Comparison of ENCODE assay signal across 25 mouse cellular contexts in genomic region chr8:89713880-89714279, GRCm38 (mm10).
DNase-seq lines count a peak whose midpoint lies in the region; ATAC-seq and TF ChIP-seq lines count a peak whose summit lies in the region.
"Had no signal": no experiment of that assay in that cellular context is flagged by ENCODE, and none has a peak within 500 bp of the region (broad histone marks: within the 10 kb centered on the region; RNA-seq: fewer than 3 reads in every experiment).

No protein-coding gene starts in this region.

- 0 out of 2 replicates have a peak overlapping the region, but pooled peaks have one; percentile 5 for H3K27ac ChIP-seq in heart, embryonic 13.5 days (replicated peaks)
- no peak overlapping the region for H3K27ac ChIP-seq in heart, embryonic 12.5 days (ENCODE audit: poor library complexity, severe bottlenecking)
- H3K27ac ChIP-seq in heart, postnatal 0 days (ENCODE audit: low read depth): no peak overlapping the region
- no peak overlapping the region for H3K27ac ChIP-seq in midbrain, postnatal 0 days (ENCODE audit: low read depth, low read length)
- H3K27ac ChIP-seq in midbrain, embryonic 10.5 days (replicated peaks): no peak overlapping the region
- H3K27ac ChIP-seq: embryonic facial prominence, embryonic 15.5 days; forebrain, embryonic 15.5 days; hindbrain, embryonic 13.5 days; intestine, embryonic 15.5 days; kidney, embryonic 15.5 days had no signal

- no peaks in the 10 kb centered on the region for H3K9me3 ChIP-seq in heart, embryonic 13.5 days
- H3K9me3 ChIP-seq in heart, embryonic 12.5 days (replicated peaks): no peaks in the 10 kb centered on the region
- no peaks in the 10 kb centered on the region for H3K9me3 ChIP-seq in heart, postnatal 0 days (replicated peaks; ENCODE audit: control insufficient read depth, low read length)
- H3K9me3 ChIP-seq in midbrain, postnatal 0 days (ENCODE audit: low read length): no peaks in the 10 kb centered on the region
- H3K9me3 ChIP-seq in midbrain, embryonic 10.5 days (replicated peaks): no peaks in the 10 kb centered on the region
- H3K9me3 ChIP-seq: embryonic facial prominence, embryonic 15.5 days; forebrain, embryonic 15.5 days; hindbrain, embryonic 13.5 days; intestine, embryonic 15.5 days; kidney, embryonic 15.5 days had no signal

- H3K9ac ChIP-seq in heart, embryonic 13.5 days: no peak overlapping the region
- no peak overlapping the region for H3K9ac ChIP-seq in heart, embryonic 12.5 days
- no peak overlapping the region for H3K9ac ChIP-seq in heart, postnatal 0 days (replicated peaks; ENCODE audit: low read depth, low read length)
- H3K9ac ChIP-seq in midbrain, postnatal 0 days (replicated peaks; ENCODE audit: low read length, poor library complexity, severe bottlenecking): no peak overlapping the region
- H3K9ac ChIP-seq: embryonic facial prominence, embryonic 15.5 days; forebrain, embryonic 15.5 days; hindbrain, embryonic 13.5 days; intestine, embryonic 15.5 days; kidney, embryonic 15.5 days had no signal

- ATAC-seq in heart, embryonic 13.5 days (ENCODE audit: extremely low read depth, insufficient number of reproducible peaks, low FRiP score, low TSS enrichment): no peak
- no peak for ATAC-seq in heart, embryonic 12.5 days (ENCODE audit: insufficient number of reproducible peaks, low FRiP score)
- peak; percentile 79 for ATAC-seq in heart, postnatal 0 days (ENCODE audit: insufficient read depth, low read depth)
- ATAC-seq in midbrain, postnatal 0 days (ENCODE audit: low FRiP score): no peak
- ATAC-seq: CD4-positive, CD25-positive, alpha-beta regulatory T cell, adult 4 months; forebrain, embryonic 15.5 days; intestine, embryonic 15.5 days had no signal

- no peak overlapping the region for H3K4me3 ChIP-seq in heart, embryonic 13.5 days
- H3K4me3 ChIP-seq in heart, embryonic 12.5 days: no peak overlapping the region
- H3K4me3 ChIP-seq in heart, postnatal 0 days (ENCODE audit: low read depth, low read length): no peak overlapping the region
- no peak overlapping the region for H3K4me3 ChIP-seq in midbrain, postnatal 0 days (ENCODE audit: low read depth, low read length)
- no peak overlapping the region for H3K4me3 ChIP-seq in midbrain, embryonic 10.5 days
- H3K4me3 ChIP-seq: embryonic facial prominence, embryonic 15.5 days; erythroblast, embryonic 14.5 days; forebrain, embryonic 15.5 days; hindbrain, embryonic 13.5 days; intestine, embryonic 15.5 days; kidney, embryonic 15.5 days had no signal

- no peaks in the 10 kb centered on the region for H3K36me3 ChIP-seq in heart, embryonic 13.5 days
- no peaks in the 10 kb centered on the region for H3K36me3 ChIP-seq in heart, embryonic 12.5 days
- no peaks in the 10 kb centered on the region for H3K36me3 ChIP-seq in heart, postnatal 0 days (replicated peaks; ENCODE audit: control insufficient read depth, insufficient read depth, low read length)
- no peaks in the 10 kb centered on the region for H3K36me3 ChIP-seq in midbrain, postnatal 0 days (ENCODE audit: insufficient read depth, low read length)
- H3K36me3 ChIP-seq in midbrain, embryonic 10.5 days: no peaks in the 10 kb centered on the region
- H3K36me3 ChIP-seq: embryonic facial prominence, embryonic 15.5 days; forebrain, embryonic 15.5 days; G1E; hindbrain, embryonic 13.5 days; intestine, embryonic 15.5 days; kidney, embryonic 15.5 days had no signal

- peak overlapping the region; percentile 34 for H3K4me2 ChIP-seq in heart, embryonic 13.5 days
- no peak overlapping the region for H3K4me2 ChIP-seq in heart, embryonic 12.5 days
- H3K4me2 ChIP-seq in heart, postnatal 0 days (ENCODE audit: low read depth, low read length): peak overlapping the region; percentile 21; the same call in 1 of the 2 replicates
- H3K4me2 ChIP-seq in midbrain, postnatal 0 days (ENCODE audit: low read depth, low read length, poor library complexity, severe bottlenecking): no peak overlapping the region
- H3K4me2 ChIP-seq: embryonic facial prominence, embryonic 15.5 days; forebrain, embryonic 15.5 days; hindbrain, embryonic 13.5 days; intestine, embryonic 15.5 days; kidney, embryonic 15.5 days had no signal

- WGBS in heart, embryonic 13.5 days: 42% methylated on average over 6 of the region's 6 CpGs
- 45% methylated on average over 6 of the region's 6 CpGs for WGBS in heart, embryonic 12.5 days
- WGBS in heart, postnatal 0 days: 25% methylated on average over 6 of the region's 6 CpGs
- 75% methylated on average over 6 of the region's 6 CpGs for WGBS in midbrain, postnatal 0 days
- WGBS in midbrain, embryonic 10.5 days: 79% methylated on average over 6 of the region's 6 CpGs

- DNase-seq in cerebellum, postnatal 10 days: peak; percentile 9 to 17
- DNase-seq in cerebellum, adult 9-10 months: no peak
- DNase-seq in heart, postnatal 0 days (ENCODE audit: low spot score): peak; percentile 55
- no peak for DNase-seq in heart, adult 9 months (ENCODE audit: low spot score in 2 of 2)
- peak; percentile 40 for DNase-seq in midbrain, postnatal 0 days (ENCODE audit: low spot score)
- DNase-seq in midbrain, embryonic 10.5 days (ENCODE audit: low spot score): no peak
- DNase-seq: adrenal gland, adult 8-10 months; adrenal gland, postnatal 36 days; B cell, adult 2 months; cerebellum, adult 11 months; cerebellum, adult 9-11 months; embryo, embryonic 11 days; gastrocnemius, postnatal 10 days; heart, postnatal 14 days; kidney, adult 18-20 months had no signal

- H3K4me1 ChIP-seq in heart, embryonic 13.5 days: peaks cover 12% of the 10 kb centered on the region
- H3K4me1 ChIP-seq in heart, embryonic 12.5 days (replicated peaks): no peaks in the 10 kb centered on the region; the same call in 1 of the 2 replicates
- peaks cover 10% of the 10 kb centered on the region for H3K4me1 ChIP-seq in heart, postnatal 0 days (ENCODE audit: control insufficient read depth, insufficient read depth)
- peaks cover 6% of the 10 kb centered on the region for H3K4me1 ChIP-seq in midbrain, postnatal 0 days (ENCODE audit: insufficient read depth, low read length)
- H3K4me1 ChIP-seq in midbrain, embryonic 10.5 days: no peaks in the 10 kb centered on the region
- H3K4me1 ChIP-seq: embryonic facial prominence, embryonic 15.5 days; forebrain, embryonic 15.5 days; intestine, embryonic 15.5 days; kidney, embryonic 15.5 days had no signal

- peaks cover 4% of the 10 kb centered on the region; the same call in 1 of the 2 replicates for H3K27me3 ChIP-seq in heart, embryonic 13.5 days (replicated peaks)
- H3K27me3 ChIP-seq in heart, embryonic 12.5 days (replicated peaks): no peaks in the 10 kb centered on the region
- H3K27me3 ChIP-seq in heart, postnatal 0 days (ENCODE audit: control insufficient read depth, insufficient read depth, low read length): no peaks in the 10 kb centered on the region
- no peaks in the 10 kb centered on the region for H3K27me3 ChIP-seq in midbrain, postnatal 0 days (ENCODE audit: insufficient read depth, low read length)
- H3K27me3 ChIP-seq in midbrain, embryonic 10.5 days (ENCODE audit: low read depth, poor library complexity, severe bottlenecking): no peaks in the 10 kb centered on the region
- H3K27me3 ChIP-seq: embryonic facial prominence, embryonic 15.5 days; forebrain, embryonic 15.5 days; hindbrain, embryonic 13.5 days; intestine, embryonic 15.5 days had no signal

- no peak for TF ChIP-seq CTCF in heart, postnatal 0 days (IDR thresholded peaks at IDR 0.05; ENCODE audit: low read depth)
- TF ChIP-seq CTCF in midbrain, postnatal 0 days (IDR thresholded peaks at IDR 0.05): no peak

- TF ChIP-seq EP300 in heart, postnatal 0 days (IDR thresholded peaks at IDR 0.05; ENCODE audit: low read depth): no peak

Comparison
In these comparisons a context has a peak if more than half of its experiments do, and no peak if none do; other contexts are left out.
1. DNase-seq: peak in cerebellum, postnatal 10 days (2 of 2), heart, postnatal 0 days (single experiment) and midbrain, postnatal 0 days (single experiment); none in cerebellum, adult 9-10 months (single experiment), heart, adult 9 months (0 of 2) and midbrain, embryonic 10.5 days (single experiment).
2. H3K4me2 ChIP-seq: peak in heart, embryonic 13.5 days (single experiment) and heart, postnatal 0 days (single experiment); none in heart, embryonic 12.5 days (single experiment) and midbrain, postnatal 0 days (single experiment).